Mouse (Mus musculus) CH12.LX (cell line): ENCODE data around the gene Olfr56.

Experiments used
- CTCF ChIP-seq, 2 experiments: IDR thresholded peaks in 1 of 2; conservative IDR thresholded peaks in 1 of 2; 2 replicates each; pipeline ENCODE4 v1.5.1; 2011 to 2012; ENCODE audit warnings: low read depth in 2 of 2, low read length in 2 of 2, improper control_type of control experiment in 1 of 2, inconsistent platforms in 1 of 2, mild to moderate bottlenecking in 1 of 2, moderate library complexity in 1 of 2
- ELF1 ChIP-seq: IDR thresholded peaks from 2 replicates; pipeline ENCODE4 v1.6.1; 2014; ENCODE audit warnings: low read depth, mild to moderate bottlenecking, inconsistent platforms, low read length, improper control_type of control experiment
- EP300 ChIP-seq: IDR thresholded peaks from 2 replicates; pipeline ENCODE4 v1.6.1; 2011; ENCODE audit warnings: low read length, improper control_type of control experiment
- HCFC1 ChIP-seq: IDR thresholded peaks from 2 replicates; pipeline ENCODE4 v1.6.1; 2012; ENCODE audit warnings: low read depth, mild to moderate bottlenecking, inconsistent platforms, low read length, improper control_type of control experiment
- IRF4 ChIP-seq: IDR thresholded peaks from 2 replicates; pipeline ENCODE4 v1.6.1; 2014; ENCODE audit warnings: low read depth, mild to moderate bottlenecking, inconsistent platforms, low read length, improper control_type of control experiment
- MAX ChIP-seq: IDR thresholded peaks from 2 replicates; pipeline ENCODE4 v1.6.1; 2011; ENCODE audit warnings: low read length, improper control_type of control experiment
- MAZ ChIP-seq: IDR thresholded peaks from 2 replicates; pipeline ENCODE4 v1.6.1; 2012; ENCODE audit warnings: low read depth, mild to moderate bottlenecking, inconsistent platforms, low read length, improper control_type of control experiment, moderate library complexity
- NELFE ChIP-seq: IDR thresholded peaks from 2 replicates; pipeline ENCODE4 v1.6.1; 2011; ENCODE audit warnings: low read depth, low read length, improper control_type of control experiment
- POLR2A ChIP-seq: IDR thresholded peaks from 2 replicates; pipeline ENCODE4 v1.6.1; 2011; ENCODE audit warnings: low read depth, mild to moderate bottlenecking, improper control_type of control experiment, low read length
- SMC3 ChIP-seq: IDR thresholded peaks from 2 replicates; pipeline ENCODE4 v1.6.1; 2011; ENCODE audit warnings: low read depth, low read length, improper control_type of control experiment
- TCF12 ChIP-seq: IDR thresholded peaks from 2 replicates; pipeline ENCODE4 v1.6.1; 2014; ENCODE audit warnings: low read depth, mild to moderate bottlenecking, inconsistent platforms, low read length, improper control_type of control experiment

DNA sequence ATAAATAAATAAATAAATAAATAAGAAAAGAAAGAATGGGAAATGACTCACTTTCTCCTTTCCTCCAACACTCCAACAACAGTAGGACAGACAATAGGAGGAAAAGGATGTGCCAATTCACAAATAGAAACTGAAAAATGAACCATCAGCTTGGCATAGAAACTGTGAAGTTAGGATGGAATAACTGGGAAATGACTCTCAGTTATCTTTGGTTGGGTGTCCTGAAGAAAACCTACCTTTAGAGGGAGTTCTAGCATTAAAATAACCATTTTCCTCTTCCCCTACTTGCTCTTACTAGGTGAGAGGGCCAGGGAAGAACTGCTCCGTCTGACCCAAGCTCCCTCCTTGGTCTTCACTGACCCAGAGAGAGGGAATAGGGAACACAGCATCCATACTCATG, 127.1 kb downstream of the Olfr56 start:
- no peak for TF ChIP-seq TCF12
- no peak for TF ChIP-seq MAX
- TF ChIP-seq SMC3: no peak
- TF ChIP-seq EP300: no peak
- no peak for TF ChIP-seq POLR2A
- no peak for TF ChIP-seq MAZ
- TF ChIP-seq IRF4: no peak
- no peak for TF ChIP-seq CTCF (conservative IDR thresholded peaks at IDR 0.05 in 1 of 2, IDR thresholded peaks at IDR 0.05 in 1 of 2; ENCODE audit: low read depth in 2 of 2, low read length in 2 of 2)
- no peak for TF ChIP-seq NELFE
- no peak for TF ChIP-seq HCFC1
- no peak for TF ChIP-seq ELF1
